Mouse (Mus musculus): ENCODE measurements around the gene Pdgfa.

Gene Pdgfa

DNA sequence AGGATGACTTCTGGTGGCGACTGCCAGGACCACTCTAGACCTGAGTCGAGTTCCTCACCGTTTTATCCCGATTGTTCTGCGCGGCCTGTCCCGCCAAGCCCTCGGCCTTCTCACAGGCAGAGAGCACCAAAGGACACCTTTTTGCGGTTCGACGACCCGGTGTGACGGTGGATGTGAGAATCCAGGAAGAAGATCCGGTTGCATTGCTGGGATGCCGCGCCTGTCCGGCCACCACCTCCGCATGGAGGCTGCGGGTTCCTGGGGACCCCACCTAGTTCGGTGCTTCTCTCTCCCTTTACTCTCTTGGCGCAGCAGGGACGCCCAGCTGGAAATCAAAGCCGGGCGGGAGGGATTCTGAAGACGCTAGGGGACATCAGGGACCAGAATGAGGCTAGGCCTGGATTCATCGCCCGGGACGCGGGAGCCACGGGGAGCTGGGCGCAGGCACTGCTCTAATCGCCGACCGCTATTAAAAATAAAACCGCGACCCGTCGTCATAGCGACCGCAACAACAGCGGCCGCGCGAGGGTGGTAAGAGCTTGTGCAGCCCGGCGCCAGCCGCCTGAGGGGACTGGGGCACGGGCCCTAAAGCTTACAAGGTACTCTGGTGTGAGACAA is at the start of gene Pdgfa:
Pdgfa (minus strand) TSS at position 200 of the 618 bp plus-strand sequence.
- peak; percentile 79 to 87 for DNase-seq (ENCODE audit: inconsistent age in 2 of 2, low spot score in 1 of 2)

GRCm38 (mm10) chr5:139046636-139047035 is 49.5 kb upstream of the Pdgfa start:
- DNase-seq (ENCODE audit: inconsistent age in 2 of 2, low spot score in 1 of 2) = no peak

- DNase-seq (ENCODE audit: inconsistent age in 2 of 2, low spot score in 1 of 2) = no peak
Measured at GRCm38 (mm10) chr5:139043546-139043945, 46.4 kb upstream of the Pdgfa start.

DNA sequence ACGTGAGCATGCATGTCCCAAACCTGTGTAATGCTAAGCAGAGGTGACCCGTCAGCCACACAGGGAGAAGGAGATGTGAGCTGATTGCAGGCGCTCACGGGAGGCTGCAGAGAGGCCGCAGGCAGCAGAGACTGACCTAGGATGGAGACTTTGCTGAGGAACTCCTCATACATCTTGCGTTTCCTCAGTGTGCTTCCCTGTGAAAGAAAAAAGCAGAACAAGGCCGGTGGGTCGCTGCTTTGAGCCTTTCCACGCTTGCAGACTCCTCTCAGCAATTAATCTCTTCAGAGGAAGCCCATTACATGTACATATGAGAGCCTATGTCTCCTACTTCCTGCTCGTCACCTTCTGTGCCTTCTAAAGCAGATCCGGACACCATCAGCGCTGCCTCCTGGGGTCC is 45.1 kb upstream of the Pdgfa start:
- no peak for DNase-seq (ENCODE audit: inconsistent age in 2 of 2, low spot score in 1 of 2)

GRCm38 (mm10) chr5:139035171-139035570 is 38.0 kb upstream of the Pdgfa start:
- DNase-seq (ENCODE audit: inconsistent age in 2 of 2, low spot score in 1 of 2) = no peak

DNA sequence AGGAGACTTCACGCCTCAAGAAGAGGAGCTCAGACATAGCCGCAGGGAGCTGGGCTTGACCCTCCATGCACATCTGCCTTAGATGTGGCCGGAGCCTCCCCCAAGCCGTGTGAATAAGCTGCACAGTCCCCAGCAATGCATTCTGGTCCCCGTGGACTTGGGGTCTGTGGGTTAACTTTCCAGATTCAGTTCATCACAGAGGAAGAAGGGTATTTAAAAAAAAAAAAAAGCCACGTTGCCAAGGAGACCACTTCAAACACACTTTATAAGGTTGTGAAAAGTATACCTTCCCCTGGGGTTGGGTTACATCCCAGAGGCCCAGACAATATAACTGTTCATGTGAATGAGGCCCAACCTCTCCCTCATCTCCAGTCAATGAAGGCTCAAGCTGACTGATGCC is 37.6 kb upstream of the Pdgfa start:
- no peak for DNase-seq (ENCODE audit: inconsistent age in 2 of 2, low spot score in 1 of 2)

DNA sequence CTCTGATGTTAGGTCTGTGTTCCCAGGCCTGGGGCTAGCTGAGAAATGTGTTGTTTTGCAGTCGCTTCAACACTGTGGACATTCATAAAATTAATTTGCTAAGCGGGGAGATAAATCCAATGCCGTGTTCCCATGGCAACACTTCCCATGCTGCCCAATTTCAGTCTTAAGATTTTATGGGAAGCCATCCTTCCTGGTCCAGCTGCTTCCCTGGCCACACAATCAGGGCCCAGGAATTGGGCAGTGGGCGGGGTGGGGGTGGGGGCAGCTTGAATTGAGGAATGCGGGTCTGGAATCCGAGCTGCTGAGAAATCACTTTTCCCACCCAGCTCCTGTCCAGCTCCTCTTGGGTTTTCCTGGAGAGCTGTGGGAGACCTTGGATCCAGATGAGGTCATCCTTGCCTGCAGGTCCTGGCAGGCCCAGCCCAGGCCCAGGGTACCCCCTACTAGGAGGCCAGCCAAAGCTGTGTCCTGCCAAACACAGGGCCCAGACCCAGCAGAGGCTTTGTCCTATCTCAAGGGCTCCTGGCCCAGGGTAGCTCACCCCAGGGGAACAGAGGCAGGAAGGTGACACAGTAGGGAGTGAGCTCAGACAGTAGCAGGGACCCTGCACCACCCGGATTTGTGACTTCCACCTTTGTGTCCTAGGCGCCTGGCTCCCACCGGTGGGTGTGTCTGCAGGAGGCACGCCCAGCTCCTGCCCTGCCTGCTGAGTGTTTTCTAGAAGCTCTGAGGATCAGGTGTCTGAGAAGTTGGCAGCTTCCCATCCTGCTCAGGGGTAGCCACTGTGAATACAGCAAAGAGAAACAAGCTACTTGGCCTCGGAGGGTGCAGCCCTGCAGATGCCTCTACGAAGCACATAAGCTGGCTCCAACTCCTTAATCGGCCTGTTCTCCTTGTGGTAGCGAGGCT is 36.5 kb upstream of the Pdgfa start:
- DNase-seq (ENCODE audit: inconsistent age in 2 of 2, low spot score in 1 of 2) = peak; percentile 80 to 83

- DNase-seq (ENCODE audit: inconsistent age in 2 of 2, low spot score in 1 of 2) = no peak
Measured at GRCm38 (mm10) chr5:139027603-139028002, 30.4 kb upstream of the Pdgfa start.

DNA sequence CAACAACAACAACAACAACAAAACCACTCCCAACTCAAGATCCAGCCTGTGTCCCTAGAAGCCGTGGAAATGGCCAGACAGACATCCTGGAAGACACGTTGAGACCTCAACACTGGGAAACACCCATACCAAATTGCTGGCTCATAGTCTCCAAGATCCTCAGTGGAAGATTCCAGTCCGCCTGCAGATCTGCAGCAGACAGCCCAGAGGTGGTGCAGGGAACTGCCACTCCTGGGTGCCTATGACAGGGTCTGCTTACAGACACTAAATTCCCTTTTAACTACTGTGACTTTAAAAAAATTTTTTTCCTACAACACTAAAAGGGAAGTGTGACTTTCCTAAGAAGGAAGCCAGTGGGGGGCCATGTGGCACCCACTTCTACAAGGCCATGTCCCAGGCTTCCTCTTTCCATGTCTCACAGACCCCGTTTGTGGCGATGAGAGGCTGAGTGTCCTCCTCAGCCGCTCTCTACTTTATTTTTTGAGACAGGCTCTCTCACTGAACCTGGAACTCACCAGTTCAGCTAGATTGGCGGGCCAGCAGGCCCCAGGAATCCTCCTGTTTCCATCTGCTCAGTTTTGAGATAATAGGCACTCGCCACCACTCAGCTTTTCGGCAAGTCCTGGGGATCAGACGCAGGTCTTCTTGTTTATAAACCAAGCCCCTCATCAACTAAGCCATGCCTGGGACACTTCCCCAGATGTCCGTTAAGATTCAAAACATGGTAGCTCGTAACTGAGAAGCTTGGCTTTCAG is 27.4 kb upstream of the Pdgfa start:
- DNase-seq (ENCODE audit: inconsistent age in 2 of 2, low spot score in 1 of 2) = no peak

DNA sequence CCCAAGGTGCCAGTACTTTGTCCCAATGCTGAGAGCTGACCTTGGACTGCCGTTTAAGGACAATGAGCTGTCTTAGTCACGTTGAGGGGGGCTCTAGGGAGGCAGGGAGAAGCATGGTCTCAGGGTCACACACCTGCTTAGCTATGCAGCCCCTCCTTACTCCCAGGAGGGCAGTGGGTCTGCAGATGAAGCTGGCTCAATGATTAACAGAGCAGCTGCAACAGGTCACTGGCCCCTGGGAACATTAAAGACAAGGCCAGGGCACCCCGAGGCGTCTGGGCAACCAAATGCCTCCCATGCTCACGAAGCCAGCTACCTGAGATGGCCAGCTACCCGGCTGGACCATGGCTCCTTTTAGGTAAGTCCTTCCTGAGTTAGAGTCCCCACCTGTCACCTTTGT is 23.4 kb upstream of the Pdgfa start:
- peak; percentile 34 to 49 for DNase-seq (ENCODE audit: inconsistent age in 2 of 2, low spot score in 1 of 2)

- peak; percentile 85 to 92 for DNase-seq (ENCODE audit: inconsistent age in 2 of 2, low spot score in 1 of 2)
Measured at GRCm38 (mm10) chr5:139017371-139018124, 20.4 kb upstream of the Pdgfa start.

DNA sequence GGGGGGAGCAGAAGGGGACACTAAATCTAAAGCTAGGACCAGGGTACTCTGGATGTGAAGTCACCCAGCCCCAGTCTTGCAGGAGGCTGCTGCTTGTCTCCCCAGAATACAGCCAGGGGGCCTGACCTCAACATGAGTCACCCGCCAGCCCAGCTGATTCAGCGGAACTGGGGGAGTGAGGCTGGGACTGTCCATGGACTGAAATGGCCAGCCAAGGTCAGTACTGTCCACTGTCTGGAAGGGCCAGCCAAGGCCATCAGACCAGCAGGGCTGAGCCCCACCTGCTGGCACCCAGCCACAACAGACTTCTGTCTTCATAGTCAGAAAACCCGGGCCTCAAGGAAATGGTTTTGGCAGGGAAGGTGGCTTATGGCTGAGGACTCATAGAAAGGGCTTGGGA is 17.9 kb upstream of the Pdgfa start:
- peak; percentile 98 for DNase-seq (ENCODE audit: inconsistent age in 2 of 2, low spot score in 1 of 2)

DNA sequence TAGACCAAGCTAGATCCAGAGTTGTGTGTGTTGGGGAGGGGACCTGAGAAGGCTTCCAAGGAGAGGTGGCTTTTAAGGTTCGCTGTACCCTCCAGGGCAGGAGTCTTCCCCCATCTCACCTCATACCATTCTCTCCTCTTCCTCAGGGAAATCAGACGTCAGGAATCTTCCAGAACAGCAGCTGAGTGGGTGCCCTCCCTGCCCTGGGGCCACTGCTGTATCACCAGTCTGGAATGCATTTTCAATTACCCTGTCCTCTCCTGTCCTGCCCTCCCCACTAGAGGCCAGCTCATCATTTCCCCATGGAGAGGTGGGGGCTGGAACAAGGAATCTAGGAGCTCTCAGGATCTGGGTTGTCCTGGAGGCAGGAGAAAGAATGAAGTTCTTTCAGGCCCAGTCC is 13.5 kb upstream of the Pdgfa start:
- DNase-seq (ENCODE audit: inconsistent age in 2 of 2, low spot score in 1 of 2) = peak; percentile 71 to 76

DNA sequence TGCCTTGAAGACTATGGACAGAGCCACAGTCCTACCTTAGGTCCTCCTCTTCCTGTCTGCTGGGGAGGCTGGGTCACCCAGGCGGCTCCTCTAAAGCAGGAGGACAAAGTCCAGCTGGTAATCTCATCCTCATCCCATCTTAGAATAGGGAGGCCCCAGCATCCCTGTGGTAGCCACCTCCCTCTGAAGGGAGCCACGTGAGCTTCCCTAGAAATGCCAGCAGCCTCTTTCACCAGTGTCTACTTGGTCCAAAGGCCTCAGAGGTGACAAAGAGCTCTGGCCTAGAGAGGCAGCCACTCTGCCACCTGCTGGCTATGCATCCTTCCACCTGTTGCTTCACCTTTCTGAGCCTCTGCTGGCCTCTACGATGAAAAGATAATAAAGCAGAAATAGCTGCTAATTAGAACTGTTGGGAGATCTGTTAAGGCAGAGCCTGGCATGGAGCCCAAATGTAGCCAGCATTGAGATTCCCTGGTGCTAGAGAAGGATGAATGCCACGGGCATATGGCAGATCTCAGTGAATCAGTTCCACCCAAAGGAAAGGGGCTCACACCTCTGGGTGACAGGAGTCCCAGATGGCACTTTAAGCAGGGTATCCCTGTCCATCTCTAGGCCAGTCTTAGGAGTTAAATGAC is 10.1 kb upstream of the Pdgfa start:
- peak in 1 of 2 experiments; percentile 59 for DNase-seq (ENCODE audit: inconsistent age in 2 of 2, low spot score in 1 of 2)

DNA sequence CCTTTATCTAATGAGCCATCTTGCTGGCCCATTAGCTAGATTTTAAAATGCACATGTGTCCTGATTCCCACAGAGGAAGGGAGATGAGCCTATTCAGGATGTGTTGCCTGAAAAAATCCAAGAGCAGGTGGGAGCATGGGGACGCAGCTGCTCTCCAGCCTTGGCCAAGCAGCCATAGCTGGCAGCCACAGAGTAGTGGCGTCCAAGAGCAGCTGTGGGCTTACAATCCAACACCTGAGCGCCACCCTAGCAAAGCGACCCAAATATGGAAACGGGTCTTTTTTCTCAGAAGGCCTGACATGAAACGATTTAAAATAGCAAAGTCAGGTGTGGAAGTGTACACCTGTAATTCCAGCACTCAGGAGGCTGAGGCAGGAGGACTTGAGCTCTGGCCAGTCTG is 7.4 kb upstream of the Pdgfa start:
- DNase-seq (ENCODE audit: inconsistent age in 2 of 2, low spot score in 1 of 2) = no peak

DNA sequence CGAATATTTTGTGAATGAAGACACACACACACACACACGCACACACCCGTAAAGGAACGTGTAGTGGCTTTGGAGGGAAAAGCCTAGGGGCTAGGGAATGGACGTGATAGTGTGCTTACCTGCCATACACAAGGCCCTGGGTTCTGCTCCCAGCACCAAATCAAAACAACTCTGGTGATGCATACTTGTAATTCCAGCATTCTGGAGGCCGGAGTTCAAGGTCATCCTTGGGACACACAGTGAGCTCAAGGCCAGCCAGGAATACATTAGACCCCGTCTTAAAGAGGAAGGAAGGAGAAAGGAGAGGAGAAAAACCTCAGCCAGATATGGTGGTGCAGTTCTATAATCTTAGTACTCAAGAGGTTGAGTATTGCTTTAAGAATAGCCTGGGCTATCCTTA is 2.5 kb upstream of the Pdgfa start:
- DNase-seq (ENCODE audit: inconsistent age in 2 of 2, low spot score in 1 of 2) = peak in 1 of 2 experiments; percentile 35

- peak; percentile 50 to 76 for DNase-seq (ENCODE audit: inconsistent age in 2 of 2, low spot score in 1 of 2)
Measured at GRCm38 (mm10) chr5:138997936-138998580, 888 bp upstream of the Pdgfa start.

GRCm38 (mm10) chr5:138996322-138997073 is 672 bp downstream of the Pdgfa start:
- peak; percentile 76 to 88 for DNase-seq (ENCODE audit: inconsistent age in 2 of 2, low spot score in 1 of 2)

DNA sequence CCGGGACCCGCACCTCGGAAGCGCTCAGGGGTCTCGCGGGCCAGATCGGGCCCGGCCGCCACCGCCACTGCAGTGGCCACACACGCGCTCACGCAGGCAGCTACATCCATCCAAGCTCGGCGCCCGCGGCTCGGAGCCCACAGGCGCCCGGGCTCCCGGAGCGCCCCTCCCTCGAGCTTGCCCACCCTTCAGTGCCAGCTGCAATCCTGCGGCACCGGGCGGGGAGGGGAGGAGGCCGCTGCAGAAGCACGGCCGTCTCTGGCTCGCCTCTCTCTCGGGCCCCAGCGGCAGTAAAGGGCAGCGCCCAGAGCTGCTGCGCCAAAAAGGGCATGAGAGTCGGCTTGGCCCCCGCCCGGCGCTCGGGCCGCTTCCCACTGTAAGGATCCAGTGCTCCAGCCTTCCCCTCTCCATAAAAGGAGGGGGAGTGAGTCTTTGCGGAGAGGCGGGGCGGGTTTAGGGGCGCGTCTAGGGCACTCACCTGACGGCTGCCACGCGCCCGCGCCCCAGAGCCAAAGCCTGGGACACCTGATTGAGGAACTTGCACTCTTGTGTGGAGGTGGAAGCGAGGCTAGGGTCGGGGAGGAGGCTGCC is 1.4 kb downstream of the Pdgfa start:
- DNase-seq (ENCODE audit: inconsistent age in 2 of 2, low spot score in 1 of 2) = peak; percentile 87 to 93

Measured in adrenal gland, adult (tissue).